Comparison of ENCODE assay signal across 31 mouse cellular contexts in the genomic region with DNA sequence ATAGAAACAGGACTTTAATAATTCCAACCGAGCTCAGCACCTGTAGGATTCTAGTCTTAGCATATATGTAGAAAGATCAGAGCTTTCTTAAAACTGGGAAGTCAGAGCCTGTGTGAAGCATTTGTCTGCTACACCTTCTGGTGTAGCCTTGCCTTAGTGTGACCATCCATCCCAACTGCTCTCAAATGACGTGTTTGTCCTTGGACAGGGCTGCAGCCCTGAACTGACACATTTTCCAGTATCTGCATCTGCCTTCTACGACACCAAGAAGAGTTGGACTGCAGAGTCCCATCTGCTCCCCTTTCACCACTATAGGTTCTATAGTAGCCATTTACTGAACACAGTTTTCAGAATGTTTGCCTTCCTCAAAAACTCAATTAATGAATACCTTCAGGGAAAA. TPM values are rescaled to one million over a fixed set of nuclear protein-coding genes. Genes with fewer than 3 reads are reported as not detected.
DNase-seq lines count a peak whose midpoint lies in the region; ATAC-seq and TF ChIP-seq lines count a peak whose summit lies in the region.
"Had no signal": no experiment of that assay in that cellular context is flagged by ENCODE, and none has a peak within 500 bp of the region (broad histone marks: within the 10 kb centered on the region; RNA-seq: fewer than 3 reads in every experiment).

No protein-coding gene starts in this region.

- H3K27ac ChIP-seq in hindbrain, embryonic 12.5 days = 0 out of 2 replicates have a peak overlapping the region, but pooled peaks have one; percentile 60
- H3K27ac ChIP-seq in hindbrain, embryonic 11.5 days (ENCODE audit: low read depth, low read length) = no peak overlapping the region
- H3K27ac ChIP-seq in lung, postnatal 0 days (ENCODE audit: low read length) = peak overlapping the region; percentile 81
- H3K27ac ChIP-seq: forebrain, embryonic 15.5 days; liver, embryonic 12.5 days; neural tube, embryonic 12.5 days had no signal

- WGBS in hindbrain, embryonic 12.5 days = 88% methylated on average over 3 of the region's 3 CpGs
- 91% methylated on average over 3 of the region's 3 CpGs for WGBS in hindbrain, embryonic 11.5 days
- WGBS in lung, postnatal 0 days = 70% methylated on average over 3 of the region's 3 CpGs

- peak; percentile 46 to 67 for DNase-seq in adrenal gland, adult (ENCODE audit: inconsistent age in 2 of 2, low spot score in 1 of 2)
- no peak for DNase-seq in adrenal gland, postnatal 4 days (ENCODE audit: low spot score in 2 of 2)
- no peak for DNase-seq in hindbrain, embryonic 11.5 days (ENCODE audit: low spot score)
- no peak for DNase-seq in lung, postnatal 0 days (ENCODE audit: low spot score)
- no peak for DNase-seq in lung, postnatal 10 days
- DNase-seq in heart, adult 11 months = no peak
- DNase-seq: cerebellum, adult 11-12 months; cerebellum, adult 9-11 months; embryo, embryonic 11 days; gastrocnemius, adult 2 months; gastrocnemius, postnatal 36 days; heart, postnatal 10 days; kidney, adult 18-20 months; kidney, postnatal 25 days; liver, postnatal 0 days; right cerebral cortex, adult 18-20 months; spleen, adult 18-20 months; thymus, postnatal 14 days had no signal

- H3K9ac ChIP-seq in hindbrain, embryonic 12.5 days = no peak overlapping the region
- H3K9ac ChIP-seq in hindbrain, embryonic 11.5 days (ENCODE audit: low read depth, low read length) = no peak overlapping the region
- no peak overlapping the region for H3K9ac ChIP-seq in lung, postnatal 0 days (replicated peaks; ENCODE audit: low read depth)
- H3K9ac ChIP-seq: forebrain, embryonic 15.5 days; heart, embryonic 13.5 days; kidney, embryonic 15.5 days; limb, embryonic 12.5 days; liver, embryonic 12.5 days; liver, postnatal 0 days; midbrain, embryonic 12.5 days; neural tube, embryonic 12.5 days had no signal

- H3K9me3 ChIP-seq in hindbrain, embryonic 12.5 days (replicated peaks) = no peaks in the 10 kb centered on the region
- H3K9me3 ChIP-seq in hindbrain, embryonic 11.5 days (ENCODE audit: control insufficient read depth, low read length) = no peaks in the 10 kb centered on the region
- H3K9me3 ChIP-seq in lung, postnatal 0 days (ENCODE audit: low read length) = no peaks in the 10 kb centered on the region
- H3K9me3 ChIP-seq: forebrain, embryonic 10.5 days; forebrain, embryonic 15.5 days; heart, embryonic 13.5 days; kidney, embryonic 15.5 days; limb, embryonic 12.5 days; liver, embryonic 12.5 days; midbrain, embryonic 12.5 days; neural tube, embryonic 12.5 days had no signal

- no peak for TF ChIP-seq CTCF in lung, postnatal 0 days (IDR thresholded peaks at IDR 0.05)

- no peak for TF ChIP-seq EP300 in lung, postnatal 0 days (IDR thresholded peaks at IDR 0.05)

- peaks cover 22% of the 10 kb centered on the region; the same call in 1 of the 2 replicates for H3K36me3 ChIP-seq in hindbrain, embryonic 12.5 days
- H3K36me3 ChIP-seq in hindbrain, embryonic 11.5 days (ENCODE audit: control insufficient read depth, insufficient read depth, low read length) = no peaks in the 10 kb centered on the region
- H3K36me3 ChIP-seq in lung, postnatal 0 days (ENCODE audit: insufficient read depth, low read length) = peaks cover 12% of the 10 kb centered on the region; the same call in 1 of the 2 replicates

- H3K4me1 ChIP-seq in hindbrain, embryonic 12.5 days = peaks cover 17% of the 10 kb centered on the region; the same call in 1 of the 2 replicates
- no peaks in the 10 kb centered on the region for H3K4me1 ChIP-seq in hindbrain, embryonic 11.5 days (replicated peaks; ENCODE audit: control insufficient read depth, insufficient read depth, low read length)
- H3K4me1 ChIP-seq in lung, postnatal 0 days (ENCODE audit: insufficient read depth, low read depth, low read length) = no peaks in the 10 kb centered on the region
- H3K4me1 ChIP-seq: liver, embryonic 12.5 days; neural tube, embryonic 12.5 days had no signal

- ATAC-seq in hindbrain, embryonic 12.5 days (ENCODE audit: low FRiP score) = no peak
- no peak for ATAC-seq in hindbrain, embryonic 11.5 days (ENCODE audit: low FRiP score)
- no peak for ATAC-seq in lung, postnatal 0 days
- ATAC-seq: activated CD4-positive, CD25-positive, alpha-beta regulatory T cell, adult 4 months; forebrain, embryonic 15.5 days; hindbrain, embryonic 16.5 days; liver, embryonic 12.5 days; liver, postnatal 0 days had no signal

- H3K4me3 ChIP-seq in hindbrain, embryonic 12.5 days = no peak overlapping the region
- H3K4me3 ChIP-seq in hindbrain, embryonic 11.5 days (ENCODE audit: low read depth, low read length) = no peak overlapping the region
- no peak overlapping the region for H3K4me3 ChIP-seq in lung, postnatal 0 days (ENCODE audit: low read depth, low read length)
- H3K4me3 ChIP-seq: forebrain, embryonic 10.5 days; forebrain, embryonic 15.5 days; gastrocnemius, adult 2 months; heart, embryonic 13.5 days; kidney, embryonic 15.5 days; limb, embryonic 12.5 days; liver, embryonic 12.5 days; midbrain, embryonic 12.5 days; myocyte; neural tube, embryonic 12.5 days had no signal

- H3K27me3 ChIP-seq in hindbrain, embryonic 12.5 days = no peaks in the 10 kb centered on the region
- no peaks in the 10 kb centered on the region for H3K27me3 ChIP-seq in hindbrain, embryonic 11.5 days (ENCODE audit: control insufficient read depth, insufficient read depth, low read length)
- H3K27me3 ChIP-seq in lung, postnatal 0 days (replicated peaks; ENCODE audit: insufficient read depth, low read length) = no peaks in the 10 kb centered on the region
- H3K27me3 ChIP-seq: CH12.LX; forebrain, embryonic 15.5 days; heart, embryonic 13.5 days; kidney, embryonic 15.5 days; limb, embryonic 12.5 days; liver, embryonic 12.5 days; midbrain, embryonic 12.5 days; neural tube, embryonic 12.5 days had no signal

- H3K4me2 ChIP-seq in hindbrain, embryonic 12.5 days (replicated peaks) = no peak overlapping the region
- H3K4me2 ChIP-seq in hindbrain, embryonic 11.5 days (replicated peaks; ENCODE audit: low read depth, low read length) = no peak overlapping the region
- H3K4me2 ChIP-seq in lung, postnatal 0 days (replicated peaks; ENCODE audit: low read depth, low read length) = no peak overlapping the region
- H3K4me2 ChIP-seq: forebrain, embryonic 15.5 days; heart, embryonic 13.5 days; kidney, embryonic 15.5 days; limb, embryonic 12.5 days; liver, embryonic 12.5 days; midbrain, embryonic 12.5 days; neural tube, embryonic 12.5 days had no signal

RNA-seq across cellular contexts. Expression of a gene that starts 22.9 kb away (rescaled TPM):
- 100 to 1,000 TPM; 338 to 365 TPM for total RNA-seq in adrenal gland, postnatal 4 days (2021)
- polyA plus RNA-seq in hindbrain, embryonic 12.5 days (2016; fragmentation: Nextera tagmentation; extraction: Ambion mirVana) = 317 and 331 TPM in 2 replicates
- 243 and 282 TPM in 2 replicates for polyA plus RNA-seq in hindbrain, embryonic 11.5 days (2014; fragmentation: Nextera tagmentation; extraction: Ambion mirVana)
- polyA plus RNA-seq in lung, postnatal 0 days (2015; fragmentation: Nextera tagmentation; extraction: Ambion mirVana) = 1,095 and 1,144 TPM in 2 replicates

RNA-seq across cellular contexts. Expression of a gene that starts 32.8 kb away (rescaled TPM):
- 10 to 100 TPM; 20.4 to 20.8 TPM for total RNA-seq in adrenal gland, postnatal 4 days (2021)
- 20.5 and 20.9 TPM in 2 replicates for polyA plus RNA-seq in hindbrain, embryonic 12.5 days (2016; fragmentation: Nextera tagmentation; extraction: Ambion mirVana)
- 20.3 and 24.1 TPM in 2 replicates for polyA plus RNA-seq in hindbrain, embryonic 11.5 days (2014; fragmentation: Nextera tagmentation; extraction: Ambion mirVana)
- polyA plus RNA-seq in lung, postnatal 0 days (2015; fragmentation: Nextera tagmentation; extraction: Ambion mirVana) = 7.3 and 8.1 TPM in 2 replicates

Comparison
In these comparisons a context has a peak if more than half of its experiments do, and no peak if none do; other contexts are left out.
1. DNase-seq: peak in adrenal gland, adult (2 of 2); none in adrenal gland, postnatal 4 days (0 of 2), hindbrain, embryonic 11.5 days (single experiment), lung, postnatal 0 days (single experiment), lung, postnatal 10 days (single experiment) and heart, adult 11 months (single experiment).